Mouse (Mus musculus) myocyte (in vitro differentiated cells): ENCODE measurements at regions not wholly inside any gene's neighbourhood (a gene's known extent, or its start where the extent isn't known, plus 50 kb on each side); places are given as distances from the start of the nearest gene placed in this dataset.

Experiments used
- H3K27me3 ChIP-seq: one replicate; pipeline ENCODE4 v1.6.1; 2011; ENCODE audit not compliant: control insufficient read depth, insufficient read depth, insufficient read length
- H3K36me3 ChIP-seq: one replicate; pipeline ENCODE4 v1.6.1; 2011; ENCODE audit not compliant: control insufficient read depth, insufficient read depth
- H3K4me2 ChIP-seq: one replicate; pipeline ENCODE4 v1.6.1; 2011; ENCODE audit warnings: low read depth, control low read depth
- H3K4me3 ChIP-seq: one replicate; pipeline ENCODE4 v1.5.1; 2011; ENCODE audit warnings: mild to moderate bottlenecking, control low read depth, moderate library complexity
- H3K79me2 ChIP-seq: one replicate; pipeline ENCODE4 v1.6.1; 2011; ENCODE audit not compliant: control insufficient read depth, insufficient read depth
- H3ac ChIP-seq: one replicate; pipeline ENCODE4 v1.6.1; 2011; ENCODE audit not compliant: control insufficient read depth, insufficient read length
- CEBPB ChIP-seq: IDR thresholded peaks from 2 replicates; pipeline ENCODE4 v1.6.1; 2011; ENCODE audit warnings: mild to moderate bottlenecking, moderate library complexity; ENCODE audit not compliant: poor library complexity, insufficient read depth, severe bottlenecking
- E2F4 ChIP-seq: IDR thresholded peaks from one replicate; pipeline ENCODE4 v1.6.1; 2011; ENCODE audit warnings: mild to moderate bottlenecking, control low read depth, moderate library complexity; ENCODE audit not compliant: insufficient read depth
- MAX ChIP-seq: IDR thresholded peaks from one replicate; pipeline ENCODE4 v1.6.1; 2011; ENCODE audit warnings: low read depth, mild to moderate bottlenecking, control low read depth
- MYOD1 ChIP-seq, 3 experiments: IDR thresholded peaks; one replicate each; pipeline ENCODE4 v1.6.1; 2011; ENCODE audit warnings: control low read depth in 2 of 3, low read depth in 2 of 3, mild to moderate bottlenecking in 2 of 3, moderate library complexity in 1 of 3; ENCODE audit not compliant: insufficient read length in 2 of 3, control insufficient read depth in 1 of 3
- MYOG ChIP-seq, 3 experiments: IDR thresholded peaks; one replicate each; pipeline ENCODE4 v1.6.1; 2011; ENCODE audit warnings: control low read depth in 2 of 3, low read depth in 2 of 3, mild to moderate bottlenecking in 2 of 3; ENCODE audit not compliant: insufficient read length in 2 of 3, control insufficient read depth in 1 of 3, insufficient read depth in 1 of 3
- POLR2A ChIP-seq: IDR thresholded peaks from one replicate; pipeline ENCODE4 v1.6.1; 2011; ENCODE audit warnings: low read depth, mild to moderate bottlenecking, control low read depth, moderate library complexity; ENCODE audit not compliant: insufficient read length
- POLR2AphosphoS2 ChIP-seq: IDR thresholded peaks from one replicate; pipeline ENCODE4 v1.6.1; 2011; ENCODE audit warnings: low read depth, control low read depth; ENCODE audit not compliant: insufficient read length
- REST ChIP-seq: IDR thresholded peaks from one replicate; pipeline ENCODE4 v1.6.1; 2011; ENCODE audit warnings: mild to moderate bottlenecking, control low read depth, moderate library complexity; ENCODE audit not compliant: insufficient read depth, insufficient read length
- SRF ChIP-seq: IDR thresholded peaks from one replicate; pipeline ENCODE4 v1.6.1; 2011; ENCODE audit warnings: low read depth; ENCODE audit not compliant: control insufficient read depth, insufficient read length
- TCF12 ChIP-seq: IDR thresholded peaks from one replicate; pipeline ENCODE4 v1.6.1; 2011; ENCODE audit warnings: mild to moderate bottlenecking, control low read depth; ENCODE audit not compliant: poor library complexity, insufficient read depth, severe bottlenecking
- TCF3 ChIP-seq: IDR thresholded peaks from one replicate; pipeline ENCODE4 v1.6.1; 2011; ENCODE audit warnings: low read depth, control low read depth; ENCODE audit not compliant: insufficient read length
- USF1 ChIP-seq: IDR thresholded peaks from one replicate; pipeline ENCODE4 v1.6.1; 2011; ENCODE audit warnings: low read depth, mild to moderate bottlenecking, control low read depth, moderate library complexity

- H3K27me3 ChIP-seq = no peaks in the 10 kb centered on the region
- H3K4me2 ChIP-seq = no peak overlapping the region
- no peak for TF ChIP-seq TCF12
- no peak for TF ChIP-seq MYOD1 (IDR thresholded peaks at IDR 0.05; ENCODE audit: control insufficient read depth in 1 of 3, insufficient read length in 2 of 3, low read depth in 2 of 3)
- TF ChIP-seq SRF = no peak
- no peak for TF ChIP-seq USF1
- TF ChIP-seq POLR2AphosphoS2 = no peak
- TF ChIP-seq REST = no peak
- no peak overlapping the region for H3K4me3 ChIP-seq
- no peak overlapping the region for H3ac ChIP-seq
- no peaks in the 10 kb centered on the region for H3K79me2 ChIP-seq
- H3K36me3 ChIP-seq = no peaks in the 10 kb centered on the region
These were observed 171.7 kb downstream of the Nrip1 start for GRCm38 (mm10) chr16:76201773-76202571.

- no peak overlapping the region for H3K4me2 ChIP-seq
- no peak for TF ChIP-seq TCF3
- no peak for TF ChIP-seq POLR2A
- no peak for TF ChIP-seq E2F4
- TF ChIP-seq REST = no peak
- TF ChIP-seq POLR2AphosphoS2 = no peak
- TF ChIP-seq MAX = no peak
These were observed 172.6 kb downstream of the Nrip1 start for GRCm38 (mm10) chr16:76200801-76201728.

DNA sequence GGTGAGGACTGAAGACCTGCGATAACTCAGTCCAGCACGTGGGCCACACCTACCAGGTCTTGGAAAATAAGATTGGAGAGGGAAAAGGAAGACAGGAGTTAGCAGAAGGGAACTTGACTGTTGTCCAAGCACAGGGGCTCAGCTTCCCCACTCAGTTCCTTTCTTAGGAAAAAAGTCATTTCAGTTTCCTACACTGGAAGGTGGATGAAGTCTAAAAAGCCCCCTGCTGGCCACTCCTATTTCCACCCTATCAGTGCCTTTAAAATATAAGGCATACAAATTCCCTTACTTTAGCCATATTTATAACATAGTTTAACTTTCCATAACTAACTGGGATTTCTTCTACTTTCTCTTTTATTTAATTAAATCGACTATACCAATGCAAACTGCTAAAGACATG is 173.4 kb downstream of the Nrip1 start:
- Histone ChIP-seq H3ac (no peak overlapping the region), H3K79me2 (no peaks in the 10 kb centered on the region), H3K36me3 (no peaks in the 10 kb centered on the region), H3K27me3 (no peaks in the 10 kb centered on the region), H3K4me2 (no peak overlapping the region), H3K4me3 (no peak overlapping the region)
- TF ChIP-seq REST = no peak
- TF ChIP-seq TCF12 = no peak
- no peak for TF ChIP-seq E2F4
- no peak for TF ChIP-seq MYOG (IDR thresholded peaks at IDR 0.05; ENCODE audit: control insufficient read depth in 1 of 3, insufficient read depth in 1 of 3, insufficient read length in 2 of 3, low read depth in 2 of 3)
- TF ChIP-seq SRF = no peak
- TF ChIP-seq MYOD1 (IDR thresholded peaks at IDR 0.05; ENCODE audit: control insufficient read depth in 1 of 3, insufficient read length in 2 of 3, low read depth in 2 of 3) = no peak
- TF ChIP-seq POLR2AphosphoS2 = no peak
- TF ChIP-seq MAX = no peak
- TF ChIP-seq CEBPB = no peak
- no peak for TF ChIP-seq POLR2A
- no peak for TF ChIP-seq TCF3
- TF ChIP-seq USF1 = no peak

More at GRCm38 (mm10) chr16:76200801-76201728, 172.6 kb downstream of the Nrip1 start:
- H3K36me3 ChIP-seq = no peaks in the 10 kb centered on the region
- no peaks in the 10 kb centered on the region for H3K79me2 ChIP-seq
- H3K27me3 ChIP-seq = no peaks in the 10 kb centered on the region
- H3ac ChIP-seq = no peak overlapping the region
- no peak overlapping the region for H3K4me3 ChIP-seq

GRCm38 (mm10) chr16:76199006-76199405 is 174.6 kb downstream of the Nrip1 start:
- H3K4me3 ChIP-seq = no peak overlapping the region
- no peaks in the 10 kb centered on the region for H3K36me3 ChIP-seq
- no peaks in the 10 kb centered on the region for H3K79me2 ChIP-seq
- no peaks in the 10 kb centered on the region for H3K27me3 ChIP-seq
- H3K4me2 ChIP-seq = no peak overlapping the region
- TF ChIP-seq MYOG (IDR thresholded peaks at IDR 0.05; ENCODE audit: control insufficient read depth in 1 of 3, insufficient read depth in 1 of 3, insufficient read length in 2 of 3, low read depth in 2 of 3) (no peak), E2F4 (no peak), TCF3 (no peak), POLR2AphosphoS2 (no peak), MYOD1 (IDR thresholded peaks at IDR 0.05; ENCODE audit: control insufficient read depth in 1 of 3, insufficient read length in 2 of 3, low read depth in 2 of 3) (no peak), POLR2A (no peak), TCF12 (no peak), SRF (no peak)
- H3ac ChIP-seq = no peak overlapping the region

DNA sequence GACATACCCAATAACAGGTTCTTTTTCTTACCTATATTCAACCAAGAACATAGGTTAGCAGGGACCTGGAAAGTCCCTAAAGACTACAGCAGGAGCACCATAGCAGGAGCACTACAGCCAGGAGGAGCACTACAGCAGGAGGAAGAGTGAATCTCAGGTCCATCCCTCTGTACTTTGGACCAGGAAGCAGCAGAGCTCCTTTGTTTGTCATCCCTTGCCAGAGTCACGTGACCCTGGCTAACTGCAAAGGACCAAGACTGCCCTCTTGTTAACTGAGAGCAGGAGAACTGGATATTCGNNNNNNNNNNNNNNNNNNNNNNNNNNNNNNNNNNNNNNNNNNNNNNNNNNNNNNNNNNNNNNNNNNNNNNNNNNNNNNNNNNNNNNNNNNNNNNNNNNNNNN is 172.2 kb upstream of the Samsn1 start:
- TF ChIP-seq USF1 (no peak), MAX (no peak), TCF3 (no peak), CEBPB (no peak), TCF12 (no peak), E2F4 (no peak), REST (no peak), MYOD1 (IDR thresholded peaks at IDR 0.05; ENCODE audit: control insufficient read depth in 1 of 3, insufficient read length in 2 of 3, low read depth in 2 of 3) (no peak), MYOG (IDR thresholded peaks at IDR 0.05; ENCODE audit: control insufficient read depth in 1 of 3, insufficient read depth in 1 of 3, insufficient read length in 2 of 3, low read depth in 2 of 3) (no peak), SRF (no peak), POLR2AphosphoS2 (no peak), POLR2A (no peak)
- H3K4me2 ChIP-seq = no peak overlapping the region
- H3ac ChIP-seq = no peak overlapping the region
- H3K27me3 ChIP-seq = no peaks in the 10 kb centered on the region
- H3K4me3 ChIP-seq = no peak overlapping the region
- H3K36me3 ChIP-seq = no peaks in the 10 kb centered on the region
- H3K79me2 ChIP-seq = no peaks in the 10 kb centered on the region
